Mouse (Mus musculus) lung, adult 2 months (tissue): ENCODE data around the gene Chrm1. TPM values are rescaled to one million over a fixed set of nuclear protein-coding genes. Genes with fewer than 3 reads are reported as not detected.
"Not testable (repeated sequence)": the region's sequence is repeated elsewhere in the genome, so short reads cannot be mapped to it uniquely, and the experiment has no call there.

Source experiments
- DNase-seq: peaks from one replicate; pipeline ENCODE4 v3.0.0; 2022
- H3K4me1 ChIP-seq: fragments of 200-500 bp; 2 replicates; pipeline ENCODE4 v1.6.1; 2011; ENCODE audit warnings: low read length; ENCODE audit not compliant: control insufficient read depth, insufficient read depth
- H3K4me3 ChIP-seq: fragments of 200-500 bp; replicated peaks from 2 replicates; pipeline ENCODE3; 2011; ENCODE audit warnings: low read depth, mild to moderate bottlenecking, control low read depth, low read length; ENCODE audit errors: extremely low read depth
- CTCF ChIP-seq: fragments of 200-500 bp; IDR thresholded peaks from 2 replicates; pipeline ENCODE4 v1.5.1; 2011; ENCODE audit warnings: mild to moderate bottlenecking, low read length, control low read depth; ENCODE audit not compliant: insufficient read depth
- POLR2A ChIP-seq: fragments of 200-500 bp; IDR thresholded peaks from 2 replicates; pipeline ENCODE4 v1.6.1; 2011; ENCODE audit warnings: low read depth, mild to moderate bottlenecking, control low read depth, low read length, borderline replicate concordance; ENCODE audit errors: extremely low read depth
- WGBS: fragments of 180-500 bp; shearing (Covaris S2); methylation state at CpG from one replicate; pipeline ENCODE4 v1.1.7; 2018; 5-methylcytosine and 5-hydroxymethylcytosine counted together
- polyA plus RNA-seq: library from polyadenylated mRNA; depleted of rRNA; stranded (reverse); fragments of >200 nt; gene quantifications from 2 replicates; pipeline ENCODE4 v1.2.3, GENCODE M21; 2012

Chrm1 gene
- polyA plus RNA-seq, 1 experiment = 0.89 TPM

- DNase-seq = no peak
- Histone ChIP-seq H3K4me3 (no peak overlapping the region), H3K4me1 (no peaks in the 10 kb centered on the region; the same call in none of the 2 replicates)
- TF ChIP-seq CTCF (no peak), POLR2A (no peak)
- WGBS = 51% methylated on average over 4 of the region's 4 CpGs
Observed at GRCm38 (mm10) chr19:8722021-8722420, 58.4 kb downstream of the Chrm1 start.

GRCm38 (mm10) chr19:8722559-8722906 is 58.9 kb downstream of the Chrm1 start:
- no peak for DNase-seq

GRCm38 (mm10) chr19:8722907-8723573 is 59.5 kb downstream of the Chrm1 start, which contains the start of gene Slc3a2:
Gene Slc3a2 (minus strand): TSS chr19:8723369.
- WGBS = under 1% methylated on average over 50 of the region's 50 CpGs
- TF ChIP-seq POLR2A (peak; percentile 88; the same call in 1 of the 2 replicates), CTCF (no peak)
- DNase-seq = peak; percentile 93
- Histone ChIP-seq H3K4me1 (no peaks in the 10 kb centered on the region; the same call in none of the 2 replicates), H3K4me3 (peak within 1 kb of the TSS; percentile 100)

More at GRCm38 (mm10) chr19:8722559-8722906, 58.9 kb downstream of the Chrm1 start:
- Histone ChIP-seq H3K4me3 (peak overlapping the region; percentile 100), H3K4me1 (no peaks in the 10 kb centered on the region; the same call in none of the 2 replicates)
- no peak for TF ChIP-seq POLR2A
- TF ChIP-seq CTCF = no peak
- WGBS = 0% methylated on average over 5 of the region's 5 CpGs

- Histone ChIP-seq H3K4me3 (peak overlapping the region; percentile 80), H3K4me1 (no peaks in the 10 kb centered on the region; the same call in none of the 2 replicates)
- no peak for DNase-seq
- TF ChIP-seq POLR2A (no peak), CTCF (no peak)
- WGBS = 1% methylated on average over 20 of the region's 20 CpGs
Observed at GRCm38 (mm10) chr19:8723574-8724346, 60.2 kb downstream of the Chrm1 start.

GRCm38 (mm10) chr19:8724392-8724791 is 60.8 kb downstream of the Chrm1 start:
- Histone ChIP-seq H3K4me1 (no peaks in the 10 kb centered on the region; the same call in none of the 2 replicates), H3K4me3 (peak overlapping the region; percentile 38)
- TF ChIP-seq POLR2A = no peak
- WGBS = 8% methylated on average over 2 of the region's 2 CpGs
- no peak for DNase-seq

- TF ChIP-seq POLR2A (no peak), CTCF (no peak)
- Histone ChIP-seq H3K4me1 (no peaks in the 10 kb centered on the region; the same call in none of the 2 replicates), H3K4me3 (no peak overlapping the region)
- WGBS = 48% methylated on average over 4 of the region's 4 CpGs
- no peak for DNase-seq
Observed at GRCm38 (mm10) chr19:8725081-8725613, 61.6 kb downstream of the Chrm1 start.

GRCm38 (mm10) chr19:8726609-8727390 is 63.2 kb downstream of the Chrm1 start:
- TF ChIP-seq POLR2A = no peak
- TF ChIP-seq CTCF = no peak
- no peak overlapping the region for H3K4me3 ChIP-seq
- 59% methylated on average over 3 of the region's 3 CpGs for WGBS

GRCm38 (mm10) chr19:8727495-8728114 is 64.0 kb downstream of the Chrm1 start:
- TF ChIP-seq CTCF (no peak), POLR2A (no peak)
- 38% methylated on average over 5 of the region's 5 CpGs for WGBS
- Histone ChIP-seq H3K4me3 (no peak overlapping the region), H3K4me1 (no peaks in the 10 kb centered on the region; the same call in none of the 2 replicates)
- DNase-seq = no peak

More at GRCm38 (mm10) chr19:8726609-8727390, 63.2 kb downstream of the Chrm1 start:
- DNase-seq = no peak
- H3K4me1 ChIP-seq = no peaks in the 10 kb centered on the region; the same call in none of the 2 replicates

GRCm38 (mm10) chr19:8728335-8729099 is 64.9 kb downstream of the Chrm1 start:
- not testable (repeated sequence) for H3K4me3 ChIP-seq, DNase-seq, H3K4me1 ChIP-seq
- 41% methylated on average over 3 of the region's 3 CpGs for WGBS
